Mouse (Mus musculus) hindbrain, embryonic 10.5 days (tissue): Measurements from ENCODE around the gene Grm1. TPM values are rescaled to one million over a fixed set of nuclear protein-coding genes. Genes with fewer than 3 reads are reported as not detected.

Source experiments
- DNase-seq: peaks from one replicate; pipeline ENCODE4 v3.0.0-alpha.2; 2017; ENCODE audit warnings: low spot score
- H3K27ac ChIP-seq: fragments of 300-500 bp; sonication (generic); 2 replicates; pipeline ENCODE4 v1.5.1; 2016; ENCODE audit warnings: mild to moderate bottlenecking, moderate library complexity
- H3K27me3 ChIP-seq: fragments of 300-500 bp; sonication (generic); 2 replicates; pipeline ENCODE4 v1.6.1; 2016; ENCODE audit warnings: mild to moderate bottlenecking; ENCODE audit not compliant: poor library complexity, insufficient read depth, severe bottlenecking
- H3K36me3 ChIP-seq: fragments of 300-500 bp; sonication (generic); 2 replicates; pipeline ENCODE4 v1.6.1; 2016; ENCODE audit warnings: mild to moderate bottlenecking, moderate library complexity
- H3K4me1 ChIP-seq: fragments of 300-500 bp; sonication (generic); replicated peaks from 2 replicates; pipeline ENCODE4 v1.6.1; 2016; ENCODE audit warnings: mild to moderate bottlenecking
- H3K4me3 ChIP-seq: fragments of 300-500 bp; sonication (generic); 2 replicates; pipeline ENCODE4 v1.5.1; 2016; ENCODE audit warnings: mild to moderate bottlenecking, moderate library complexity
- H3K9me3 ChIP-seq: fragments of 300-500 bp; sonication (generic); 2 replicates; pipeline ENCODE4 v1.6.1; 2016; ENCODE audit warnings: mild to moderate bottlenecking, moderate library complexity
- WGBS: fragments of 180-500 bp; shearing (Covaris S2); methylation state at CpG from one replicate; pipeline ENCODE4 v1.1.7; 2016; 5-methylcytosine and 5-hydroxymethylcytosine counted together
- polyA plus RNA-seq: library from polyadenylated mRNA; unstranded; fragments of >200 nt; fragmentation: Nextera tagmentation; extraction: Ambion mirVana; gene quantifications from 2 replicates; pipeline ENCODE4 v1.2.1, GENCODE M21; 2016

Gene Grm1
- polyA plus RNA-seq, 1 experiment from 2014 or later, result 0.12 TPM

DNA sequence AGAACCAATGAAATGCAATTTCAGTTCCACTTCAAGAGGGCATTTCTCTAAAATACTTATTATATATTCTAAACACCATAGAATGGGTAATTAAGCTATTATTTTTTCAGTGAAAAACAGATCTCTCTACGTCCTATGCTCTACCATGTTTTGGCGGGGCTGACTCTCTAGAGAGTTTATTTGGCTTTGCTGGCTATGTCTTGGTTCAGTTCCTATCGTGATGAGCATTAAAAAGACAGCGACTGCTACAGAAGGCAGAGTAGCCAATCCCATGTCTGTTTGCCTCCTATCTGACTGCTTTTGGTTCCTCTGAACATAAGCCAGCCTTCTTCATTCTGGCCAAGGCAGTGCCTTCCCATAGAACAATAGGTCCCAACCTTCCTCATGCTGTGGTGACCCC lies 425.5 kb downstream of the Grm1 start:
- Histone ChIP-seq H3K4me1 (no peaks in the 10 kb centered on the region), H3K4me3 (no peak overlapping the region), H3K9me3 (no peaks in the 10 kb centered on the region), H3K27ac (no peak overlapping the region), H3K27me3 (no peaks in the 10 kb centered on the region), H3K36me3 (no peaks in the 10 kb centered on the region)
- no peak for DNase-seq
- WGBS, result 83% methylated on average over 4 of the region's 4 CpGs

GRCm38 (mm10) chr10:10655991-10656390 lies 426.2 kb downstream of the Grm1 start:
- Histone ChIP-seq H3K27me3 (no peaks in the 10 kb centered on the region), H3K36me3 (no peaks in the 10 kb centered on the region), H3K4me1 (no peaks in the 10 kb centered on the region), H3K27ac (no peak overlapping the region), H3K4me3 (no peak overlapping the region), H3K9me3 (no peaks in the 10 kb centered on the region)
- no peak for DNase-seq

Other genes starting within 250 kb of the Grm1 start
- 17.2 and 18.9 TPM in 2 replicates for gene Shprh, start 67.1 kb upstream of the Grm1 start, polyA plus RNA-seq
- 35.5 and 48.4 TPM in 2 replicates for gene Fbxo30, start 199.0 kb upstream of the Grm1 start, polyA plus RNA-seq